Mouse (Mus musculus): ENCODE measurements around the gene Ccdc185.

Ccdc185 gene

GRCm38 (mm10) chr1:182747081-182747480 lies 1.9 kb downstream of the Ccdc185 start:
- no peak for DNase-seq (ENCODE audit: low spot score in 2 of 2)

GRCm38 (mm10) chr1:182735891-182736290 lies 13.1 kb downstream of the Ccdc185 start:
- DNase-seq (ENCODE audit: low spot score in 2 of 2): no peak

GRCm38 (mm10) chr1:182732695-182733094 lies 16.3 kb downstream of the Ccdc185 start:
- DNase-seq (ENCODE audit: low spot score in 2 of 2): no peak

- DNase-seq (ENCODE audit: low spot score in 2 of 2): no peak
Measured at GRCm38 (mm10) chr1:182729002-182729401, 20.0 kb downstream of the Ccdc185 start.

- DNase-seq (ENCODE audit: low spot score in 2 of 2): no peak
Measured at GRCm38 (mm10) chr1:182727541-182727940, 21.4 kb downstream of the Ccdc185 start.

- no peak for DNase-seq (ENCODE audit: low spot score in 2 of 2)
Measured at GRCm38 (mm10) chr1:182714236-182714935, 34.6 kb downstream of the Ccdc185 start.

- no peak for DNase-seq (ENCODE audit: low spot score in 2 of 2)
Measured at GRCm38 (mm10) chr1:182711360-182711933, 37.5 kb downstream of the Ccdc185 start.

GRCm38 (mm10) chr1:182707459-182707858 lies 41.5 kb downstream of the Ccdc185 start:
- no peak for DNase-seq (ENCODE audit: low spot score in 2 of 2)

GRCm38 (mm10) chr1:182704882-182705281 lies 44.1 kb downstream of the Ccdc185 start:
- DNase-seq (ENCODE audit: low spot score in 2 of 2): no peak

GRCm38 (mm10) chr1:182699392-182700347 lies 49.3 kb downstream of the Ccdc185 start:
- no peak for DNase-seq (ENCODE audit: low spot score in 2 of 2)
